Mouse (Mus musculus) kidney, postnatal 14 days (tissue): ENCODE measurements around the gene Myo1c.
"Not testable (repeated sequence)": the region's sequence is repeated elsewhere in the genome, so short reads cannot be mapped to it uniquely, and the experiment has no call there.

Experiments
- DNase-seq: peaks from one replicate; pipeline ENCODE4 v3.0.0; 2022; ENCODE audit warnings: mixed read lengths

Gene Myo1c

DNA sequence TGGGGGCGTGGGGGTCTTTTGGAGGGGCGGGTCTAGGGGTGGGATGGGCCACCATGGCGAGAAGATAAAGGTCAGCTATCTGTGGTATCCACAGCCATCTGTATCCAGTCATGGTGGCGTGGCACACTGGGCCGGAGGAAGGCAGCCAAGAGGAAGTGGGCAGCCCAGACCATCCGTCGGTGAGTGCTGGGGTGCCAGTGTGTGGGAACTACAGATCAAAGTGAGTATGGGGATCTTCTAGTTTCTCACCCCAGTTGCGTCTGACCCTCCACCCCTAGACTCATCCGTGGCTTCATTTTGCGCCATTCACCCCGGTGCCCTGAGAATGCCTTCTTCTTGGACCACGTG is 19.5 kb downstream of the Myo1c start:
- no peak for DNase-seq

DNA sequence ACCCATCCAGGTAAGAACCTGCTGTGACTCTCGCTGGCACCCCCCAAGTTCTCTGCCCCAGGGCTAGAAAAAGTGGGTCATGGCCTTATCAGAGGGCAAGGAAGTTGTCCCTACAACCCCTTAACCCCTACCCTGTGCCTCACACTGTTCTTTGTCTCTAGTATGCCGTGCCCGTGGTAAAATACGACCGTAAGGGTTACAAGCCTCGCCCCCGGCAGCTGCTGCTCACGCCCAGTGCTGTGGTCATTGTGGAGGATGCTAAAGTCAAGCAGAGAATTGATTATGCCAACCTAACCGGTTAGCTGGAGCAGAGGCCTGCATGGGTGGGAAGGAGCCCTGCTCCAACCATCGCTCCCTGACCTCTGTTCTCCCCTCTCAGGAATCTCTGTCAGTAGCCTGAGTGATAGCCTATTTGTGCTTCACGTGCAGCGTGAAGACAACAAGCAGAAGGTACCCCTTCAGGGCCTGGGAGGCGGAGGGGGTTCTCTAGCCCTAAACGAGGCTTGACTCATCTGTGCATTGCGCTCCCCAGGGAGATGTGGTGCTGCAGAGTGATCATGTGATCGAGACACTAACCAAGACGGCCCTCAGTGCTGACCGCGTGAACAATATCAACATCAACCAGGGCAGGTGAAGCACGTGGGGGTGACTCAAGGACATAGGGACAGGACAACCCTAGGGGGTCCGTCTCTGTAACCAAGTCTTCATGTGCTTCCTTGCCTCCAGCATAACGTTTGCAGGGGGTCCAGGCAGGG is 21.3 kb downstream of the Myo1c start:
- no peak for DNase-seq

DNA sequence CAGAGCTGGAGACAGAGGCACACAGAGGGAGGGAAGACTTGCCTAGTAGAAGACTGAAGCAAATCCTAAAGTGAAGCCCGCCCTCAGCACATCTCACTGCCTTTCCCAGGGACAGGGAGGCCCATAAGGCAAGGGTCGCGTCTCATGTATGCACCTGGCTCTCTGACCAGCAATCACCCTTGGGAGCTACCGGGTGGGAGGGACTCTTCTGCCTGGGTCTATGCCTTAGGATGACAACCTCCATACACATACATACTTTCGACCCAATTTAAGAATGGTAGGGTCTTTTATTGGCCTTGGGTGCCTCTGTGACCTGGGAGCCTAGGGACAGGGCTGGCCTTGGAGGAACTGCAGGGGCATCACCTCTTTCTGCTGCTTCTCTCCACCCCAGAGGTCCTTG is 23.1 kb downstream of the Myo1c start:
- DNase-seq = no peak

GRCm38 (mm10) chr11:75674875-75675274 is 24.6 kb downstream of the Myo1c start:
- no peak for DNase-seq

- DNase-seq = no peak
Observed at GRCm38 (mm10) chr11:75677881-75678746, 27.8 kb downstream of the Myo1c start.

DNA sequence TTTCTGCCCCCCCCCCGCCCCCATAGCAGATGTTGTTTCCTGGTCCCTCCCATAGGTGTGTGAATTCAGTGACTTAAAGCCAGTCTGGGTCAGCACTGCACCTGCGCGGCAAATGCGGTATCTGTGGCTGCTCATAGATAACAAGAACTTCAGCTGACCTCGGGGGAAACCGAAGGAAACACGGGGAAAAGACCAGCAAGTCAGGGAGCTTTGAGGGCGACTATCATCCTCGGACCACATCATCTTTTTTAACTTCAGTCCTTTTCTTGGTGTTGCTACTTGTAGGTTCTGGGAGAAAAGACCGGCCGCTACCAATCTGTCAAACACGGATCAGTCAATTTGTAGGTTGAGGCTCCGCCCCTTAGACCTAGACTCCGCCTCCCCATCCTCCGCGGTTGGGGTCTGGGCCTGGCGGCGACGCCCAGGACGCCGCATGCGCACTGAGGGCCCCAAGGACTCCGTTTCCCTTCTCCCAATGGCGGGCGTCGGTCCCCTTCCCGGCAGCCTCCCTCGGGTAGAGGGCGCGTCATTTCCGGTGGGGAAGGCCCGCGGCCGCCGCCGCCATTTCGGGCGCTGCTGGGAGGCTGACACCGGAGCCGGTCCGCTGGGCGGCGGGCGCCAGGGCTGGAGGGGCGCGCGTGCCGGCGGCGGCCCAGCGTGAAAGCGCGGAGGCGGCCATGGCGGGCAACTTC is 28.6 kb downstream of the Myo1c start, which contains the start of gene Crk:
Gene Crk (plus strand): TSS at position 513 of the 692 bp plus-strand sequence.
- peak; percentile 98 for DNase-seq

GRCm38 (mm10) chr11:75679439-75680171 is 29.3 kb downstream of the Myo1c start:
- peak; percentile 76 for DNase-seq

DNA sequence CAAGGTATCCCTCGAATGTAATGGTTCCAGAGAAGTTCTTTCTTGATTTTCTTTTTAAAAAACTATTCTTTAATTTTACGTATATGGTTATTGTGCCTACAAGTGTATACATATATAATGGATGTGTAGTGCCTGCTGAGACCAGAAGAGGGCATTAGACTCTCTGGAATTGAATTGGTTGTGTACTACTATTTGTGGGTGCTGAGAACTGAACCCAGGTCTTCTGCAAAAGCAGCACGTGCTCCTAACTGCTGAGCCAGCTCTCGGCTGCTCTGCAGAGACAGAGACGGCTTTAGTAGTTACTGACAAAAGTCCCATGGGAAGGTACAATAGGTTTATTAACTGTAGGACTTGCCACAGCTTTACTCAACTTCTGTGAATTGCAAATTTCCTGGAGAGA is 34.2 kb downstream of the Myo1c start:
- DNase-seq = no peak

- DNase-seq = no peak
Observed at GRCm38 (mm10) chr11:75684956-75685355, 34.7 kb downstream of the Myo1c start.

DNA sequence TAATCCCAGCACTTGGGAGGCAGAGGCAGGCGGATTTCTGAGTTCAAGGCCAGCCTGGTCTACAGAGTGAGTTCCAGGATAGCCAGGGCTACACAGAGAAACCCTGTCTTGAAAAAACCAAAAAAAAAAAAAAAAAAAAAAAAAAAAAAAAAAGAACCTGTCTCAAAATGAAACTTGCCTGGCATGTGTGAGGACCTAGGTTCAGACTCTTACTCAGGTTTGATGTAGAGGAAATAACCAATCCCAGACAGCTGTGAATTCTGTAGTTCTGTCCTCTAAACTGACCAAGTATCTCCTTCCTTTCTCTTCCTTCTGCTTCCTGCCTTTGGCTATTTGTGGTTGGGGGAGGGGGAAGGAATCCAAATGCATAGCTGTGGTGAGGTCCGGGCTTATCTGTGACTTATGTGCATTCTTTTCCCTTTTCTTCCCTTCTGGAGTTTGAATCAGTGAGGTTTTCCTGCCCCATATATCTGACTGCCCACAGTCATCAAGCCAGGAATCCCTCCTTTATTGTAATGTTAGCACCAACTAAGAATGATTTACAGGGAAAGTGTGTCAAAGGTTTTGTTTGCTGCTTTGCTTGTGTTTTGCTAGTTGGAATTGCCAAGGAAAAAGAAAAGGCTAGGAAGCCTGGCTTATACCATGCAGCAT is 37.2 kb downstream of the Myo1c start:
- peak; percentile 39 for DNase-seq

DNA sequence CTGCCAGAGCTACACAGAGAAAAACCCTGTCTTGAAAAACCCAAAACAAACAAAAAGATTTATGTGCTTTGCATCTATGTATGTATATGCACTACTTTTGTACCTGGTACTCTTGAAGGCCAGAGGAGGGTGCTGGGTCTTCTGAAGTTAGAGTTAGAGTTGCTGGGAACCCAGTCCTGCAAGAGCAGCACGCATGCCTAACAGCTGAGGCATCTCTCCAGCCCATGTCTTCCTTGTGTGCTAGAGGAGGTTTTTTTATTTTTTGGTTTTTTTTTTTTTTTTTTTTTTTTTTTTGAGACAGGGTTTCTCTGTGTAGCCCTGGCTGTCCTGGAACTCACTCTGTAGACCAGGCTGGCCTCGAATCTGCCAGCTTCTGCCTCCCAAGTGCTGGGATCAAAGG is 37.8 kb downstream of the Myo1c start:
- no peak for DNase-seq

GRCm38 (mm10) chr11:75689977-75690376 is 39.7 kb downstream of the Myo1c start:
- DNase-seq = no peak

DNA sequence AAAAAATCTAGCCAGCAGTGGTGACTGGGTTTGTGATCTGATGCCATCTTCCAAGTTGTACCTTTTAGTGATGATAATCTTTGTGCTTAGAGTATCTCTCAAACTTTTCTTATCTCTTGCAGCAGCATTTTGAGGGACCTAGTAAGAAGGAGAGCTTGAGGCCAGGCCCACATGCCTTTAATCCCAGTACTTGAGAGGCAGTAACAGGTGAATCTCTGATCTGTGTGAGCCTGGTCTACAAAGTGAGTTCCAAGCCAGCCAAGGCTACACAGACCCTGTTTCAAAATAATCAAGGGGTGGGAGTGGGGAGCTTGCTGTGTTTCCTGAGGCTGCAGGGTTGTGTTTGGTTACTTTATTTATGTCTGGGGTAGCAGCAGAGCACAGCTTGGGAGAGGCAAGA is 40.7 kb downstream of the Myo1c start:
- no peak for DNase-seq

GRCm38 (mm10) chr11:75693570-75693969 is 43.3 kb downstream of the Myo1c start:
- DNase-seq = no peak

DNA sequence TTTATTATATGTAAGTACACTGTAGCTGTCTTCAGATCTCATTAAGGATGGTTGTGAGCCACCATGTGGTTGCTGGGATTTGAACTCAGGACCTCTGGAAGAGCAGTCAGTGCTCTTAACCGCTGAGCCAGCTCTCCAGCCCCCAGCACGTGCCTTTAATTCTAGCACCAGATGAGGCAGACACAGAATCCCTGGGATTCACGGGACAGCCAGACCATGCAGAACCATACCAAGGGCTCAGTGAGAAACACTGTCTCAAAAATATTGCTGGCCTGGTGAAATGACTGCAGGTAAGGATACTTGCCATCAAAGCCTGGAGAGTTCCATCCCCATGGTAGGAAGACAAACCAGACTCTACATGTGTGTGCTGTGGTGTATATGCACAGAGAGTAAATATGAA is 47.2 kb downstream of the Myo1c start:
- not testable (repeated sequence) for DNase-seq

- DNase-seq = no peak
Observed at GRCm38 (mm10) chr11:75700557-75700956, 50.3 kb downstream of the Myo1c start.

DNA sequence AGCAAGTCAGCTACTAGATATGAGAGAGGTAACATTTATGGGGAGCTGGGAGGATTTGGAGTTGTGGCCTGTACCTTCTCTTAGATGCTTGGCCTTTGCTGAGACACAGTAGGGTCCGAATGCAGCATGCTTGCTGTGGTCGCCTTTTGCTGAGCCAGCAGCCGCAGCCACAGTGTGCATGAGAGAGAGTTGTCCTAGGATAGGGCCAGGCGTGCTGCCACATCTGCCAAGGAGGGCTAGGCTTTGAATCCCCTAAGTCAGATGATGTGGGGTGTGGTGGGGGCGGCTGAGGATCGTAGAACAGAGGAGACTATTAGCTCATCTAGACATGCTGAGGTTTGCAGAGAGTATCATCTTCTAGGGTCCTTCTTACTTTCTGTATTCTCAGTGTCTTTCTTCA is 52.5 kb downstream of the Myo1c start:
- DNase-seq = no peak

GRCm38 (mm10) chr11:75703748-75704147 is 53.4 kb downstream of the Myo1c start:
- no peak for DNase-seq

- peak; percentile 40 for DNase-seq
Observed at GRCm38 (mm10) chr11:75713949-75714348, 63.6 kb downstream of the Myo1c start.

- no peak for DNase-seq
Observed at GRCm38 (mm10) chr11:75715556-75715955, 65.3 kb downstream of the Myo1c start.

GRCm38 (mm10) chr11:75716661-75717325 is 66.5 kb downstream of the Myo1c start:
- DNase-seq = no peak

DNA sequence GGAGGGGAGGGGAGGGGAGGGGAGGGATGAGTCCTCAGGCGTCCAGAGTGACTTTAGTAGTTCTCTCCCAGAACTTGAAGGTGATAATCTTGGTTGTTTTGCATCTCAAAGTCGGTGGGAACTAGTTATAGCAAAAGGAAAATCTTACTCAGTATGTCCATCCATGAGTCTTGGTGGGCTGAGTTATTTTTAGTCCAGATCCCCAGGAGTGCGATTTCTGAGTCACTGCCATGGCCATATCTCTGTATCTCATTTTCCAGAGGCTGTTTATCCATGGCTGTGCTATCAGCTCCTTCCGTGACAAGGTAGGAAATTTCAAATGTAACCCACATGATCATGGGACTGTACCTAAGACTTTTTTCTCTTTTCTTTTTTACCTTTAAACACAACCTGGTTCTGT is 72.0 kb downstream of the Myo1c start:
- no peak for DNase-seq
